Comparison of ENCODE assay signal across 11 mouse cellular contexts in the genomic region with DNA sequence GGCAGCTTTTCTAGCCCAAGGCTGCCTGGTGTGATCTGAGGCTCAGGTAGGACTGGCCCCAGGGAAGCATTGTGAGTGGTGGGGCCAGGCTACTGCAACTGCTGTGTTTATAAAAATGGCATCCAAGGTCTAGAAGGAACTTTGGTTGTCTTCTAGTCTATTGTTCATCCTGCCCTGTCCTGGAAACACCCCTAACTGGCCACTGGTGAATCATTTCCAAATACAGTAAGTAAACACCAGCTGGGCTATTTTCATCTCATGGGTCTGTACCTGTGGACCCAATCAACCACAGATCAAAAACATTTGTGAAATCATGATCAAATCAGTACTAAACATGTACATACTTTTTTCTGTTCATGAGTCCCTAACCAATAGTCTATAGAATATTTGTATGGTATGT. TPM values are rescaled to one million over a fixed set of nuclear protein-coding genes. Genes with fewer than 3 reads are reported as not detected.
DNase-seq lines count a peak whose midpoint lies in the region; ATAC-seq and TF ChIP-seq lines count a peak whose summit lies in the region.
"Not testable (repeated sequence)": the region's sequence is repeated elsewhere in the genome, so short reads cannot be mapped to it uniquely, and the experiment has no call there.
"Had no signal": no experiment of that assay in that cellular context is flagged by ENCODE, and none has a peak within 500 bp of the region (broad histone marks: within the 10 kb centered on the region; RNA-seq: fewer than 3 reads in every experiment).

No protein-coding gene starts in this region.

- H3K9me3 ChIP-seq in liver, postnatal 0 days (ENCODE audit: low read length) = not testable (repeated sequence)

- not testable (repeated sequence) for TF ChIP-seq POLR2A in kidney, adult 2 months (IDR thresholded peaks at IDR 0.05; ENCODE audit: low read depth, low read length)

- DNase-seq in heart, adult 11 months = peak; percentile 55
- peak; percentile 55 for DNase-seq in kidney, adult 2 months
- peak; percentile 55 for DNase-seq in kidney, adult 9 months
- DNase-seq in liver, postnatal 0 days = not testable (repeated sequence)

- TF ChIP-seq EP300 in liver, postnatal 0 days (IDR thresholded peaks at IDR 0.05; ENCODE audit: low read depth) = not testable (repeated sequence)

- H3K4me1 ChIP-seq in kidney, adult 2 months (ENCODE audit: control insufficient read depth, insufficient read depth, low read length); liver, postnatal 0 days (ENCODE audit: insufficient read depth): not testable (repeated sequence)

- not testable (repeated sequence) for H3K27me3 ChIP-seq in kidney, adult 2 months (replicated peaks; ENCODE audit: control insufficient read depth, insufficient read depth, low read length); liver, postnatal 0 days (ENCODE audit: insufficient read depth, low read length)

- peak overlapping the region; percentile 35; the same call in 1 of the 2 replicates for H3K27ac ChIP-seq in kidney, adult 2 months (ENCODE audit: insufficient read depth, low read depth, low read length)
- not testable (repeated sequence) for H3K27ac ChIP-seq in liver, postnatal 0 days (ENCODE audit: low read depth)

- not testable (repeated sequence) for H3K4me3 ChIP-seq in kidney, adult 2 months (ENCODE audit: insufficient read depth, low read depth, low read length); liver, postnatal 0 days (ENCODE audit: low read depth, low read length)

- not testable (repeated sequence) for H3K9ac ChIP-seq in liver, postnatal 0 days (replicated peaks)

- TF ChIP-seq CTCF in kidney, adult 2 months (conservative IDR thresholded peaks at IDR 0.05; ENCODE audit: insufficient read depth, insufficient read length, low read depth, low read length); liver, postnatal 0 days (IDR thresholded peaks at IDR 0.05; ENCODE audit: low read depth): not testable (repeated sequence)

- H3K36me3 ChIP-seq in kidney, adult 2 months (ENCODE audit: control insufficient read depth, insufficient read depth, low read length); liver, postnatal 0 days (replicated peaks; ENCODE audit: insufficient read depth, low read length): not testable (repeated sequence)

- H3K4me2 ChIP-seq in liver, postnatal 0 days (ENCODE audit: low read depth, low read length) = not testable (repeated sequence)

- peak; percentile 31; the same call in 1 of the 2 replicates for ATAC-seq in liver, postnatal 0 days

RNA-seq across cellular contexts. Expression of a gene that starts 8.8 kb away (rescaled TPM):
- 106 and 129 TPM in 2 replicates for polyA plus RNA-seq in kidney, adult 2 months (2012; rRNA removed)
- 0.08 TPM in 1 of 2 replicates, not detected in the other for polyA plus RNA-seq in liver, postnatal 0 days (2015; fragmentation: Nextera tagmentation; extraction: Ambion mirVana)
- polyA plus RNA-seq: C2C12, G1E had no signal

RNA-seq across cellular contexts. Expression of a gene that starts 48.2 kb away (rescaled TPM):
- polyA plus RNA-seq in kidney, adult 2 months (2012; rRNA removed) = not detected in 2 replicates
- polyA plus RNA-seq in liver, postnatal 0 days (2015; fragmentation: Nextera tagmentation; extraction: Ambion mirVana) = not detected in 2 replicates
- polyA plus RNA-seq: activated CD4-positive, CD25-positive, alpha-beta regulatory T cell, adult 4 months; adrenal gland, adult 2 months; brain, embryonic 14.5 days; C2C12; CD4-positive, CD25-positive, alpha-beta regulatory T cell, adult 4 months; G1E; Patski had no signal

RNA-seq across cellular contexts. Expression of a gene that starts 48.3 kb away (rescaled TPM):
- 1.8 and 2.0 TPM in 2 replicates for polyA plus RNA-seq in kidney, adult 2 months (2012; rRNA removed)
- 0.15 and 0.34 TPM in 2 replicates for polyA plus RNA-seq in liver, postnatal 0 days (2015; fragmentation: Nextera tagmentation; extraction: Ambion mirVana)
- polyA plus RNA-seq: activated CD4-positive, CD25-positive, alpha-beta regulatory T cell, adult 4 months; C2C12; G1E; Patski had no signal

RNA-seq across cellular contexts. Expression of a gene that starts 54.4 kb away (rescaled TPM):
- 76.2 and 82.5 TPM in 2 replicates for polyA plus RNA-seq in kidney, adult 2 months (2012; rRNA removed)
- polyA plus RNA-seq in liver, postnatal 0 days (2015; fragmentation: Nextera tagmentation; extraction: Ambion mirVana) = 131 and 132 TPM in 2 replicates

Comparison
In these comparisons a context has a peak if more than half of its experiments do, and no peak if none do; other contexts are left out.
1. RNA of a gene that starts 8.8 kb away (polyA plus RNA-seq): 106 to 129 TPM in kidney, adult 2 months; 0.08 TPM in liver, postnatal 0 days; every median in the first group is over 10 times any median in the second.